Mouse (Mus musculus) embryo, embryonic 11 days (tissue): ENCODE data around the gene Itm2c.
A peak's percentile ranks its signal among the peaks of the same experiment; 100 is the strongest.

Source experiments
- DNase-seq: peaks from one replicate; pipeline ENCODE4 v3.0.0-alpha.2; 2015

Itm2c gene

GRCm38 (mm10) chr1:85894231-85894747 lies at the start of gene Itm2c:
Gene Itm2c, plus strand, starts transcription at chr1:85894281.
- peak; percentile 94 for DNase-seq

GRCm38 (mm10) chr1:85844981-85845380 lies 49.1 kb upstream of the Itm2c start:
- no peak for DNase-seq

GRCm38 (mm10) chr1:85845476-85845875 lies 48.6 kb upstream of the Itm2c start:
- no peak for DNase-seq

GRCm38 (mm10) chr1:85849016-85849415 lies 45.1 kb upstream of the Itm2c start:
- DNase-seq = no peak

- no peak for DNase-seq
Measured at GRCm38 (mm10) chr1:85850851-85851250, 43.2 kb upstream of the Itm2c start.

- peak; percentile 83 for DNase-seq
Measured at GRCm38 (mm10) chr1:85852996-85853689, 40.9 kb upstream of the Itm2c start.

GRCm38 (mm10) chr1:85853865-85854264 lies 40.2 kb upstream of the Itm2c start:
- no peak for DNase-seq

- no peak for DNase-seq
Measured at GRCm38 (mm10) chr1:85854475-85854874, 39.6 kb upstream of the Itm2c start.

- DNase-seq = no peak
Measured at GRCm38 (mm10) chr1:85856266-85856665, 37.8 kb upstream of the Itm2c start.

GRCm38 (mm10) chr1:85857261-85857754 lies 36.8 kb upstream of the Itm2c start:
- no peak for DNase-seq

GRCm38 (mm10) chr1:85864383-85864782 lies 29.7 kb upstream of the Itm2c start:
- no peak for DNase-seq

- DNase-seq = no peak
Measured at GRCm38 (mm10) chr1:85870001-85870400, 24.1 kb upstream of the Itm2c start.

GRCm38 (mm10) chr1:85870546-85870945 lies 23.5 kb upstream of the Itm2c start:
- no peak for DNase-seq

- no peak for DNase-seq
Measured at GRCm38 (mm10) chr1:85882003-85882402, 12.1 kb upstream of the Itm2c start.

- DNase-seq = no peak
Measured at GRCm38 (mm10) chr1:85887221-85887620, 6.9 kb upstream of the Itm2c start.

- DNase-seq = peak; percentile 93
Measured at GRCm38 (mm10) chr1:85894748-85895360, 773 bp downstream of the Itm2c start.

GRCm38 (mm10) chr1:85895391-85895837 lies 1.3 kb downstream of the Itm2c start:
- DNase-seq = peak; percentile 72

- no peak for DNase-seq
Measured at GRCm38 (mm10) chr1:85896110-85896509, 2.0 kb downstream of the Itm2c start.

- no peak for DNase-seq
Measured at GRCm38 (mm10) chr1:85896781-85897700, 3.0 kb downstream of the Itm2c start.

GRCm38 (mm10) chr1:85897901-85898760 lies 4.0 kb downstream of the Itm2c start:
- DNase-seq = no peak

- no peak for DNase-seq
Measured at GRCm38 (mm10) chr1:85898761-85899387, 4.8 kb downstream of the Itm2c start.

- no peak for DNase-seq
Measured at GRCm38 (mm10) chr1:85899388-85899761, 5.3 kb downstream of the Itm2c start.
